Mouse (Mus musculus): Measurements from ENCODE around the gene Nfib. TPM values are rescaled to one million over a fixed set of nuclear protein-coding genes. Genes with fewer than 3 reads are reported as not detected.

Nfib gene
- polyA plus RNA-seq, 1 experiment from 2014 or later: 72.0 TPM

- H3K4me1 ChIP-seq (ENCODE audit: control insufficient read depth, insufficient read depth, low read length): 0 out of 2 replicates have a peak, but pooled peaks cover 3% of the 10 kb centered on the region
- no peak overlapping the region for H3K4me3 ChIP-seq (replicated peaks; ENCODE audit: low read depth, low read length)
- no peaks in the 10 kb centered on the region for H3K9me3 ChIP-seq (ENCODE audit: control insufficient read depth, low read length)
- no peak overlapping the region for H3K9ac ChIP-seq (replicated peaks; ENCODE audit: low read length)
- H3K36me3 ChIP-seq (ENCODE audit: control insufficient read depth, insufficient read depth, low read length): no peaks in the 10 kb centered on the region
- no peaks in the 10 kb centered on the region for H3K27me3 ChIP-seq (ENCODE audit: control insufficient read depth, insufficient read depth, low read length)
- DNase-seq: no peak
- 85% methylated on average over 8 of the region's 8 CpGs for WGBS
- H3K27ac ChIP-seq (replicated peaks; ENCODE audit: low read depth, low read length): peak overlapping the region; percentile 38; the same call in 1 of the 2 replicates
- ATAC-seq (ENCODE audit: low FRiP score, low TSS enrichment): no peak
- no peak overlapping the region for H3K4me2 ChIP-seq (ENCODE audit: low read length)
These were observed 81.1 kb downstream of the Nfib start for GRCm38 (mm10) chr4:82624285-82625045.

- Histone ChIP-seq H3K27me3 (ENCODE audit: control insufficient read depth, insufficient read depth, low read length) (no peaks in the 10 kb centered on the region), H3K27ac (replicated peaks; ENCODE audit: low read depth, low read length) (peak overlapping the region; percentile 38), H3K9me3 (ENCODE audit: control insufficient read depth, low read length) (no peaks in the 10 kb centered on the region), H3K9ac (replicated peaks; ENCODE audit: low read length) (no peak overlapping the region), H3K4me3 (replicated peaks; ENCODE audit: low read depth, low read length) (no peak overlapping the region), H3K4me1 (ENCODE audit: control insufficient read depth, insufficient read depth, low read length) (0 out of 2 replicates have a peak, but pooled peaks cover 3% of the 10 kb centered on the region), H3K4me2 (ENCODE audit: low read length) (no peak overlapping the region), H3K36me3 (ENCODE audit: control insufficient read depth, insufficient read depth, low read length) (no peaks in the 10 kb centered on the region)
- WGBS: 78% methylated on average over 4 of the region's 4 CpGs
- ATAC-seq (ENCODE audit: low FRiP score, low TSS enrichment) (no peak), DNase-seq (no peak)
These were observed 81.7 kb downstream of the Nfib start for GRCm38 (mm10) chr4:82623835-82624234.

GRCm38 (mm10) chr4:82623081-82623538 is 82.4 kb downstream of the Nfib start:
- peak overlapping the region; percentile 80 for H3K27ac ChIP-seq (replicated peaks; ENCODE audit: low read depth, low read length)

GRCm38 (mm10) chr4:82622321-82622836 is 83.2 kb downstream of the Nfib start:
- H3K4me2 ChIP-seq (ENCODE audit: low read length): no peak overlapping the region

More at GRCm38 (mm10) chr4:82623081-82623538, 82.4 kb downstream of the Nfib start:
- WGBS: 58% methylated on average over 12 of the region's 12 CpGs
- H3K4me2 ChIP-seq (ENCODE audit: low read length): no peak overlapping the region
- H3K9ac ChIP-seq (replicated peaks; ENCODE audit: low read length): no peak overlapping the region
- ATAC-seq (ENCODE audit: low FRiP score, low TSS enrichment) (peak; percentile 24), DNase-seq (peak; percentile 71)
- H3K4me1 ChIP-seq (ENCODE audit: control insufficient read depth, insufficient read depth, low read length): 0 out of 2 replicates have a peak, but pooled peaks cover 3% of the 10 kb centered on the region
- no peaks in the 10 kb centered on the region for H3K36me3 ChIP-seq (ENCODE audit: control insufficient read depth, insufficient read depth, low read length)
- H3K4me3 ChIP-seq (replicated peaks; ENCODE audit: low read depth, low read length): no peak overlapping the region
- H3K9me3 ChIP-seq (ENCODE audit: control insufficient read depth, low read length): no peaks in the 10 kb centered on the region
- H3K27me3 ChIP-seq (ENCODE audit: control insufficient read depth, insufficient read depth, low read length): no peaks in the 10 kb centered on the region

GRCm38 (mm10) chr4:82619539-82619941 is 86.0 kb downstream of the Nfib start:
- H3K27me3 ChIP-seq (ENCODE audit: control insufficient read depth, insufficient read depth, low read length): no peaks in the 10 kb centered on the region
- WGBS: 68% methylated on average over 12 of the region's 12 CpGs

More at GRCm38 (mm10) chr4:82622321-82622836, 83.2 kb downstream of the Nfib start:
- no peak overlapping the region for H3K9ac ChIP-seq (replicated peaks; ENCODE audit: low read length)
- 11% methylated on average over 3 of the region's 3 CpGs for WGBS
- ATAC-seq (ENCODE audit: low FRiP score, low TSS enrichment) (peak; percentile 87), DNase-seq (peak; percentile 90)
- H3K27me3 ChIP-seq (ENCODE audit: control insufficient read depth, insufficient read depth, low read length): no peaks in the 10 kb centered on the region
- no peaks in the 10 kb centered on the region for H3K36me3 ChIP-seq (ENCODE audit: control insufficient read depth, insufficient read depth, low read length)
- H3K4me1 ChIP-seq (ENCODE audit: control insufficient read depth, insufficient read depth, low read length): 0 out of 2 replicates have a peak, but pooled peaks cover 3% of the 10 kb centered on the region
- H3K9me3 ChIP-seq (ENCODE audit: control insufficient read depth, low read length): no peaks in the 10 kb centered on the region
- H3K27ac ChIP-seq (replicated peaks; ENCODE audit: low read depth, low read length): peak overlapping the region; percentile 80
- no peak overlapping the region for H3K4me3 ChIP-seq (replicated peaks; ENCODE audit: low read depth, low read length)

GRCm38 (mm10) chr4:82619003-82619402 is 86.5 kb downstream of the Nfib start:
- Histone ChIP-seq H3K27ac (replicated peaks; ENCODE audit: low read depth, low read length) (no peak overlapping the region), H3K27me3 (ENCODE audit: control insufficient read depth, insufficient read depth, low read length) (no peaks in the 10 kb centered on the region), H3K4me1 (ENCODE audit: control insufficient read depth, insufficient read depth, low read length) (0 out of 2 replicates have a peak, but pooled peaks cover 4% of the 10 kb centered on the region), H3K36me3 (ENCODE audit: control insufficient read depth, insufficient read depth, low read length) (no peaks in the 10 kb centered on the region), H3K4me3 (replicated peaks; ENCODE audit: low read depth, low read length) (no peak overlapping the region), H3K4me2 (ENCODE audit: low read length) (no peak overlapping the region), H3K9ac (replicated peaks; ENCODE audit: low read length) (no peak overlapping the region), H3K9me3 (ENCODE audit: control insufficient read depth, low read length) (no peaks in the 10 kb centered on the region)
- 50% methylated on average over 2 of the region's 2 CpGs for WGBS
- ATAC-seq (ENCODE audit: low FRiP score, low TSS enrichment) (no peak), DNase-seq (no peak)

More at GRCm38 (mm10) chr4:82619539-82619941, 86.0 kb downstream of the Nfib start:
- Histone ChIP-seq H3K4me1 (ENCODE audit: control insufficient read depth, insufficient read depth, low read length) (0 out of 2 replicates have a peak, but pooled peaks cover 3% of the 10 kb centered on the region), H3K4me3 (replicated peaks; ENCODE audit: low read depth, low read length) (no peak overlapping the region), H3K36me3 (ENCODE audit: control insufficient read depth, insufficient read depth, low read length) (no peaks in the 10 kb centered on the region), H3K9ac (replicated peaks; ENCODE audit: low read length) (no peak overlapping the region), H3K27ac (replicated peaks; ENCODE audit: low read depth, low read length) (no peak overlapping the region), H3K9me3 (ENCODE audit: control insufficient read depth, low read length) (no peaks in the 10 kb centered on the region), H3K4me2 (ENCODE audit: low read length) (no peak overlapping the region)
- DNase-seq: peak; percentile 72
- no peak for ATAC-seq (ENCODE audit: low FRiP score, low TSS enrichment)

GRCm38 (mm10) chr4:82617257-82617656 is 88.3 kb downstream of the Nfib start:
- no peaks in the 10 kb centered on the region for H3K27me3 ChIP-seq (ENCODE audit: control insufficient read depth, insufficient read depth, low read length)
- H3K9ac ChIP-seq (replicated peaks; ENCODE audit: low read length): no peak overlapping the region
- no peak overlapping the region for H3K4me3 ChIP-seq (replicated peaks; ENCODE audit: low read depth, low read length)
- H3K4me1 ChIP-seq (ENCODE audit: control insufficient read depth, insufficient read depth, low read length): 0 out of 2 replicates have a peak, but pooled peaks cover 6% of the 10 kb centered on the region
- no peak overlapping the region for H3K4me2 ChIP-seq (ENCODE audit: low read length)
- H3K36me3 ChIP-seq (ENCODE audit: control insufficient read depth, insufficient read depth, low read length): no peaks in the 10 kb centered on the region
- WGBS: 96% methylated on average over 10 of the region's 10 CpGs
- no peak overlapping the region for H3K27ac ChIP-seq (replicated peaks; ENCODE audit: low read depth, low read length)
- DNase-seq: no peak
- no peaks in the 10 kb centered on the region for H3K9me3 ChIP-seq (ENCODE audit: control insufficient read depth, low read length)
- no peak for ATAC-seq (ENCODE audit: low FRiP score, low TSS enrichment)

- WGBS: 91% methylated on average over 5 of the region's 5 CpGs
- H3K4me3 ChIP-seq (replicated peaks; ENCODE audit: low read depth, low read length): no peak overlapping the region
- DNase-seq: no peak
These were observed 89.8 kb downstream of the Nfib start for GRCm38 (mm10) chr4:82615712-82616111.

More at GRCm38 (mm10) chr4:82615712-82616111, 89.8 kb downstream of the Nfib start:
- no peaks in the 10 kb centered on the region for H3K27me3 ChIP-seq (ENCODE audit: control insufficient read depth, insufficient read depth, low read length)
- H3K9ac ChIP-seq (replicated peaks; ENCODE audit: low read length): no peak overlapping the region
- no peaks in the 10 kb centered on the region for H3K9me3 ChIP-seq (ENCODE audit: control insufficient read depth, low read length)
- no peak for ATAC-seq (ENCODE audit: low FRiP score, low TSS enrichment)
- no peak overlapping the region for H3K4me2 ChIP-seq (ENCODE audit: low read length)
- H3K36me3 ChIP-seq (ENCODE audit: control insufficient read depth, insufficient read depth, low read length): no peaks in the 10 kb centered on the region
- 0 out of 2 replicates have a peak, but pooled peaks cover 4% of the 10 kb centered on the region for H3K4me1 ChIP-seq (ENCODE audit: control insufficient read depth, insufficient read depth, low read length)
- no peak overlapping the region for H3K27ac ChIP-seq (replicated peaks; ENCODE audit: low read depth, low read length)
